Mouse (Mus musculus) megakaryocyte, embryonic 14.5 days (primary cell): ENCODE data around the gene Vsx1.

Source experiments
- FLI1 ChIP-seq: IDR thresholded peaks from 2 replicates; pipeline ENCODE4 v1.6.1; 2012; ENCODE audit warnings: low read length, inconsistent platforms, mixed read lengths
- GATA1 ChIP-seq: IDR thresholded peaks from 3 replicates; pipeline ENCODE4 v1.6.1; 2012; ENCODE audit warnings: mixed read lengths, low read length, inconsistent platforms, borderline replicate concordance

GRCm38 (mm10) chr2:150670926-150671325 is 18.2 kb downstream of the Vsx1 start:
- no peak for TF ChIP-seq GATA1
- no peak for TF ChIP-seq FLI1
